Mouse (Mus musculus): ENCODE data around the gene Lyg1. TPM values are rescaled to one million over a fixed set of nuclear protein-coding genes. Genes with fewer than 3 reads are reported as not detected.
"Not testable (repeated sequence)": the region's sequence is repeated elsewhere in the genome, so short reads cannot be mapped to it uniquely, and the experiment has no call there.

Gene Lyg1
- polyA plus RNA-seq, 1 experiment from 2014 or later, result not detected

DNA sequence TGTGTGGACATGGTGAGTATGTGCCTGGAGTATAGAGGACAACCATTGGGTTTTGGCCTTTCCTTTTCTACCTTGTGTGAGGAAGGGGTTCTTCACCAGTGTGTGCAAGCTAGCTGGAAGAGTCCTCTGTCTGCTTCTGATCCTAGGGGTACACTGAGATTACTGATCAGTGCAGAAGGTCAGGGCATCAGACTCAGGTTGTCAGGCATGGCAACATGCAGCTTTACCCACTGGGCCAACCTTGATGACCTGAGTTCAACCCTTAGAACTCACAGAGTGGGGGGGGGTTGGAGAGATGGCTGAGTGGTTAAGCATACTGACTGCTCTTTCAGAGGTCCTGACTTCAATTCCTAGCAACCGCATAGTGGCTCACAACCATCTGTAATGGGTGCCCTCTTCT, 26.8 kb upstream of the Lyg1 start:
- Histone ChIP-seq H3K27me3 (no peaks in the 10 kb centered on the region), H3K36me3 (peaks cover 33% of the 10 kb centered on the region), H3K4me3 (no peak overlapping the region), H3K4me2 (replicated peaks) (no peak overlapping the region), H3K27ac (replicated peaks) (no peak overlapping the region), H3K9me3 (no peaks in the 10 kb centered on the region), H3K4me1 (no peaks in the 10 kb centered on the region), H3K9ac (replicated peaks) (no peak overlapping the region)
- 96% methylated on average over 1 of the region's 1 CpGs for WGBS
- 0 out of 2 replicates have a peak, but pooled peaks have one; percentile 48 for ATAC-seq (replicated peaks)

DNA sequence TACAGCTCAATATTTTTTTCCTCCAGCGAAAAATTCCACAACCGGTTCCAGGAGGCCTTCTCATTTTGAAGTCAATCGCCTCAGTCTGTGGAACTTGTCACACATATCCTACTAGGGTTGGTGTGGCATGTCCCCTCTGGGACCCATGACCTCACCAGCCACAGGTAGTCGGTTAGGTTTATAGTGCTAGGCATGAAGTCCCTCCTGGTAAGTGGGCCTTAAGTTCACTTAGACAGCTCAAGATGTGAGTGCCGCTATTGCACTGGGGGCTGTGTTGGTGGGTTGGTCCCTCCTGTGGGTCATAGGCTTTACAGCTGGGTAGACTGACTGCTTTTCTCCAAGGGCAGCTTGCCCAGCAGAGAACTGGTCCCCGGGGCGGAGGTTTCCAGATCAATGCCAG, 19.7 kb upstream of the Lyg1 start:
- no peaks in the 10 kb centered on the region for H3K27me3 ChIP-seq
- H3K27ac ChIP-seq (replicated peaks), result no peak overlapping the region
- ATAC-seq (replicated peaks), result no peak
- H3K9me3 ChIP-seq, result no peaks in the 10 kb centered on the region
- no peak overlapping the region for H3K9ac ChIP-seq (replicated peaks)
- H3K4me1 ChIP-seq, result no peaks in the 10 kb centered on the region
- no peak overlapping the region for H3K4me3 ChIP-seq
- WGBS, result 89% methylated on average over 7 of the region's 7 CpGs
- H3K36me3 ChIP-seq, result no peaks in the 10 kb centered on the region
- no peak overlapping the region for H3K4me2 ChIP-seq (replicated peaks)

DNA sequence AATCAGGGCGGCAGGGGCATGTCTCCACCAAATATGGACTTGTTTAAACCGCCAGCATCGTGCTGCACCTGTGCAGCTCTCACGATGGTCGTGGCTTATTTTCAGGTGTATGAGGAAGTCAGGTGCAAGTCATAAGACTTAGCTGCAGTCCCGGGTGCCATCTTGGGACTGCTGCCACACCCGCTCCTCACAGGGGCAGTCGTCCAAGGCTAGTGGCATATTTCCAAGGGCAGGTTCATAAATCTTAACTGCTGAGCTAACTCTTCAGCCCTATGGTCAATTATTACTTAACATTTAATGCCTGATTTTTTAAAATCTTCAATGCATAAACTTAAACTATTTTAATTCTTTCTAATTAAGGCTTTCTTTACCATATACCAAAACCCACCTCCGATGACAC, 19.1 kb upstream of the Lyg1 start:
- H3K27ac ChIP-seq (replicated peaks); H3K9ac ChIP-seq (replicated peaks); H3K36me3 ChIP-seq; H3K4me2 ChIP-seq (replicated peaks); ATAC-seq (replicated peaks); H3K4me1 ChIP-seq; H3K4me3 ChIP-seq; H3K9me3 ChIP-seq; H3K27me3 ChIP-seq: not testable (repeated sequence)
- 82% methylated on average over 9 of the region's 9 CpGs for WGBS

DNA sequence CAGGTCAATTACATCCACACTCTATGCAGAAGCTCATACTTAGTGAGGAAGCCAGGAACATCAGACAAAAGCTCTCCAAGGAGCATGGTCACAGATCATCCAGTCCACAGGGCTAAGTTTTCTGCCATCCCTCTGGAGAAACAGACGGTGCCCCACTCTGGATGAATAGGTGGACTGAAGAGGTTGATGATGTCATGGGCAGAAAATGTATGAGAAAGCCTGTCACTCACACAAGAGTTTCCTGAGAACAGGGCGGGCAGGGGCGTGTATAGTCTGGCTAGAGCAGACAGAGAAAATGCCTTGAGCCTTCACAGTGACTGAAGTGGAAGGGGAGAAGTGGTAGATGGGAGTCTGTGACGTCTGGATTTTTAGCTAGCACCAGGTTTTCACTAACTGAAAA, 14.0 kb upstream of the Lyg1 start:
- Histone ChIP-seq H3K4me1 (no peaks in the 10 kb centered on the region), H3K9ac (replicated peaks) (no peak overlapping the region), H3K27me3 (no peaks in the 10 kb centered on the region), H3K9me3 (no peaks in the 10 kb centered on the region), H3K4me2 (replicated peaks) (no peak overlapping the region), H3K36me3 (no peaks in the 10 kb centered on the region), H3K4me3 (no peak overlapping the region), H3K27ac (replicated peaks) (no peak overlapping the region)
- 36% methylated on average over 4 of the region's 4 CpGs for WGBS
- ATAC-seq (replicated peaks), result no peak

DNA sequence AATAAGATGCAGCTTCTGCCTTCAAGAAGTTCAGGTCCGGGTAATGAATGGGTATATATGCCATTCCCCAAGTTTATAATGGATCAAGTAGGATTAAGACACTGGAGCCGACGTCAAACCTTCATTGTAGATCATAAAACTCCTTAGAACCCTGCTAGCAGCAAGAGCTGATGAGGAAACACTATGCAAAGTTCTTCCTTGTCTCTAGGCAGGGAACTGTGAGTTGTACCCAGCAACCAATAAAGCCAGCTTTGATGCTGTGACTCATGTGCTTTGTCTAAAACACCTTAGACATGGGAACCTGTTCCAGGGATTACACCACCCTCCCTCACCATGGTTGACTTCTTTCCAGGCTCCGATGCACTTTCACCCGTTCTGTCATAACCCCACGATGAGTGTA, 11.2 kb upstream of the Lyg1 start:
- H3K4me2 ChIP-seq (replicated peaks), result no peak overlapping the region
- no peaks in the 10 kb centered on the region for H3K36me3 ChIP-seq
- WGBS, result 87% methylated on average over 6 of the region's 6 CpGs
- no peaks in the 10 kb centered on the region for H3K9me3 ChIP-seq
- H3K27ac ChIP-seq (replicated peaks), result no peak overlapping the region
- ATAC-seq (replicated peaks), result no peak
- H3K9ac ChIP-seq (replicated peaks), result no peak overlapping the region
- H3K27me3 ChIP-seq, result no peaks in the 10 kb centered on the region
- H3K4me3 ChIP-seq, result no peak overlapping the region
- no peaks in the 10 kb centered on the region for H3K4me1 ChIP-seq

DNA sequence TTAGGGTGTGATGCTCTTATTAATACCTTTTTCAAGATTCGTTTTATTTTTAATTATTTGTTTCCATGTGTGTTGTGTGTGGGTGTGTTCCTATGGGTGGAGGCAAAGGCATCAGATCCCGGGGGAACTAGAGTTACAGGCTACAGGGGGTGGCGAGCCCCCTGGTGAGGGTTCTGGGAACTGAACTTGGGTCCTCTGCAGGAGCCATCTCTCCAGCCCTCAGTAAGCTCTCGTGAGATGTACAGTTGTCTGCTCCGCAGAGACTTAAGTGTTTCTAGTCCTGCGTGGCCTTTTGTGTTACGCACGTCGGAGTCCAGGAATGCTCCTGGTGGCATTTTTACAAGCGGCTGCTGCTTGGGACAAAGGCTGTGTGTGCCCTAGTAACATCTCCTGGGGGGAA, 8.0 kb upstream of the Lyg1 start:
- no peaks in the 10 kb centered on the region for H3K4me1 ChIP-seq
- H3K27me3 ChIP-seq, result no peaks in the 10 kb centered on the region
- H3K9me3 ChIP-seq, result no peaks in the 10 kb centered on the region
- H3K4me3 ChIP-seq, result no peak overlapping the region
- no peak overlapping the region for H3K4me2 ChIP-seq (replicated peaks)
- H3K36me3 ChIP-seq, result no peaks in the 10 kb centered on the region
- ATAC-seq (replicated peaks), result no peak
- 62% methylated on average over 10 of the region's 10 CpGs for whole genome bisulfite sequencing
- no peak overlapping the region for H3K9ac ChIP-seq (replicated peaks)
- H3K27ac ChIP-seq (replicated peaks), result no peak overlapping the region

DNA sequence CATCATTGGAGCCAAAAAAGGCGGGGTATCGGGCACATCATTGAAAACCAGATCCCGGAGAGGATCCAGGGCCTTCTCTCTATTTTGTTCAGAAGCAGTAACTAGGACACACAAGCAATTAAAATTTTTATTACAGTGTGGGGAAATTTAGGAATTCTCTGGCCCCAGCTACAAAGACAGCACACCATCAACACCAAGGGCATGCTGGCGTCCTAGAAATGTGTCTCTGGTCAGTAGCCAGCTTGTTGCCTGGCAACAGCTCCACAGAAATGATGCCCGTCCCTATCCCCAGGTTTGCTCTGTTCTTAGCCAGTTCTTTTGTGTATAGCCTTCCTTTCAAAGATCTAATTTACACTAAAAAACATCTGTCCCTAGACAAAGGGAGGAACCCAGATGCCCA, 1.9 kb upstream of the Lyg1 start:
- Histone ChIP-seq H3K27ac (replicated peaks) (no peak overlapping the region), H3K4me2 (replicated peaks) (no peak overlapping the region), H3K36me3 (no peaks in the 10 kb centered on the region), H3K4me1 (peaks cover 7% of the 10 kb centered on the region; the same call in 1 of the 2 replicates), H3K27me3 (no peaks in the 10 kb centered on the region), H3K4me3 (no peak overlapping the region), H3K9me3 (no peaks in the 10 kb centered on the region), H3K9ac (replicated peaks) (no peak overlapping the region)
- no peak for ATAC-seq (replicated peaks)
- whole genome bisulfite sequencing, result 42% methylated on average over 5 of the region's 5 CpGs

DNA sequence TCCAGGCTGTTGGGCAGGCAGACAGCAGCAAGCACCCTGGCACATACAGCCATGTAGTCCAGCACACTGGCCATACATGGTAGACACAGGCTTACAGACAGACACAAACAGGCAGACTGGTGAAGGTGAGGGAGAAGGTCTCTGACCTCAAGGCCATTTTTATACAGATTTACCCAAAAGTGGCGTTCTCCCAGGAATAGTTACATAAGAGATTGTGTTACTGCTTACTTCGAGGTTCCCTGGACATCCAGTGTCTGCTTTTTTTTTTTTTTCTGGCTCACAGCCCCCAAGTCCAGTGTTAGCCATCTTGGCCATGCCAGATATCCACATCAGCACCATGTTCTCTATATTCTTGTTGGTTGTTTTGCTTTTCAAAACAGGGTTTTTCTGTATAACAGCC, 957 bp upstream of the Lyg1 start:
- Histone ChIP-seq H3K36me3 (no peaks in the 10 kb centered on the region), H3K27me3 (no peaks in the 10 kb centered on the region), H3K4me3 (no peak overlapping the region), H3K27ac (replicated peaks) (no peak overlapping the region), H3K4me2 (replicated peaks) (no peak overlapping the region), H3K9ac (replicated peaks) (no peak overlapping the region), H3K4me1 (peaks cover 7% of the 10 kb centered on the region; the same call in 1 of the 2 replicates), H3K9me3 (no peaks in the 10 kb centered on the region)
- no peak for ATAC-seq (replicated peaks)
- WGBS, result 81% methylated on average over 2 of the region's 2 CpGs

DNA sequence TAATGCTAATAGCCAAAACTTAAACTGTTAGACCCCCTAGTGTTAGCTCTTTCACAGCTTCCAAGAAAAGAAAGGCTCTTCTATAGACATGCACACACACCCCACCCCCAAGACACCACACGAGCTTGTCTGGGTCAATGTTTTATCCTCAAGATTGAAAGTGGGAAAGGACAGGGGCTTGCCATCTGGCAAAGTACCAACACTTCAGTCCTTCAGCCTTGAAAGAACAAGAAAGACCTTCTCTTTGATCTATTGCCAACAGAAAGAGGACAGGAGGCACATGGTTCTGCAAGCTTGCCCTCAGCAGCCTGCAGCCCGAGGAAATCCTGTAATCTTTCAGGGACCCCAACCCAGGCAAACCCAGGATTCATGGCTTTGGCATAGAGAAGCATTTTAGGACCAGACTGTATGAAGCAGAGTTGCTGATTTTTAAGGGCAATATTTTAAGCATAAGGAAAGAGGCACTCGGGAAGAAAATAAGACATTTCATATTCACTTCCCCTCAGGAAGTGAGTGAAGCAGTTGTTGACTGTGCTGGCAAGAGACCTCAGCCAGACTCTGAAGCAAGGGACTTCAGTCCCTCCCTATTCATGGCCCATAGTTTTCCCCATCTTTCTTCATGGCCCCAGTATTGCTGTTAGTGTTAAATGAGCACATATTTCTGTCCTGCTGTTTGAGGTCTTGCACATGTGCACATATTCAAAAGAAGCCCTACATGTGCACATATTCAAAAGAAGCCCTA, 698 bp downstream of the Lyg1 start:
- ATAC-seq (replicated peaks), result no peak
- H3K9ac ChIP-seq (replicated peaks), result no peak overlapping the region
- no peaks in the 10 kb centered on the region for H3K9me3 ChIP-seq
- H3K27me3 ChIP-seq, result no peaks in the 10 kb centered on the region
- H3K4me1 ChIP-seq, result peaks cover 7% of the 10 kb centered on the region; the same call in 1 of the 2 replicates
- H3K36me3 ChIP-seq, result no peaks in the 10 kb centered on the region
- H3K4me2 ChIP-seq (replicated peaks), result no peak overlapping the region
- no peak overlapping the region for H3K27ac ChIP-seq (replicated peaks)
- H3K4me3 ChIP-seq, result no peak overlapping the region
- 22% methylated on average over 3 of the region's 3 CpGs for WGBS

DNA sequence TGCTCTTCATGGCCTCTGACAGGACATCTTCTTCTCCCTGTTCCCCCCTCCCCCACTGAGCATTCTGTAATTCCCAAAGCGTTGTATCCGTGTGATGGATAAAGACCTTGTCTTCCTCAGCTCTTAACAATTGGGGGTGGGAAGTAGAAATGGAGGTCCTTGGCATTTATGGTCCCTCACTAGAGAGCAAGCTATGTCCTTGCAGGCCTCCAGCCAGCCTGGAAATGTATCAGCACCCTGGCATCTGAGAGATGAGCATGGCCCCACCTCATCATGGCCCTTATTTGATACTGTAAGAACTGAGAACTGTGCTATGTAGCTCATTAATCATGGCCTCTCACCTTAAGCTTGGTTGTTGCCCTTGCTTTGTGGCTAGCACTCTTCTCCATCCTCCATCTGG, 2.3 kb downstream of the Lyg1 start:
- Histone ChIP-seq H3K9me3 (no peaks in the 10 kb centered on the region), H3K36me3 (no peaks in the 10 kb centered on the region)
- WGBS, result 96% methylated on average over 2 of the region's 2 CpGs

DNA sequence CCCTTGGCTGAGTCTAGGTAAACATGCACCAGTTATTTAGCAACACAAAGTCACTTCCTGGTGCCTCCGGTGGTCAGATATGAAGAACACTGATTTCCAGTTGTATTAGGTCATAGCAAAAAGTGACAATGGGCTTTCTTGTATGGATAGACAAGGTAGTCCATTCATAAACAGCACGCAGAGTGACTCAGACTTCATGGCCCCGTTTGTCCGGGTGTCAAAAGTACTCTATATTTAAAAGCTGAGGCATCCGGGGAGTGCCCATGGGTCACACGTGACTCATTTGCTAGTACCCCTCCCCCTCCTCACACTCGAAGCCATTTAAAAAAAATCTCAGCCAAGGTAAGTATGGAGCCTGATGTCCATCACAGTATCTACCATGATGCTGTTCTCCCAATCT, 2.8 kb downstream of the Lyg1 start:
- H3K9me3 ChIP-seq, result no peaks in the 10 kb centered on the region
- no peaks in the 10 kb centered on the region for H3K36me3 ChIP-seq
- WGBS, result 85% methylated on average over 7 of the region's 7 CpGs
- no peak overlapping the region for H3K27ac ChIP-seq (replicated peaks)
- no peak for ATAC-seq (replicated peaks)
- peaks cover 7% of the 10 kb centered on the region; the same call in 1 of the 2 replicates for H3K4me1 ChIP-seq
- no peak overlapping the region for H3K4me2 ChIP-seq (replicated peaks)
- no peaks in the 10 kb centered on the region for H3K27me3 ChIP-seq
- no peak overlapping the region for H3K9ac ChIP-seq (replicated peaks)
- no peak overlapping the region for H3K4me3 ChIP-seq

More for the DNA sequence above, 2.3 kb downstream of the Lyg1 start:
- ATAC-seq (replicated peaks), result no peak
- Histone ChIP-seq H3K4me1 (peaks cover 7% of the 10 kb centered on the region; the same call in 1 of the 2 replicates), H3K27me3 (no peaks in the 10 kb centered on the region), H3K4me3 (no peak overlapping the region), H3K4me2 (replicated peaks) (no peak overlapping the region), H3K9ac (replicated peaks) (no peak overlapping the region), H3K27ac (replicated peaks) (no peak overlapping the region)

DNA sequence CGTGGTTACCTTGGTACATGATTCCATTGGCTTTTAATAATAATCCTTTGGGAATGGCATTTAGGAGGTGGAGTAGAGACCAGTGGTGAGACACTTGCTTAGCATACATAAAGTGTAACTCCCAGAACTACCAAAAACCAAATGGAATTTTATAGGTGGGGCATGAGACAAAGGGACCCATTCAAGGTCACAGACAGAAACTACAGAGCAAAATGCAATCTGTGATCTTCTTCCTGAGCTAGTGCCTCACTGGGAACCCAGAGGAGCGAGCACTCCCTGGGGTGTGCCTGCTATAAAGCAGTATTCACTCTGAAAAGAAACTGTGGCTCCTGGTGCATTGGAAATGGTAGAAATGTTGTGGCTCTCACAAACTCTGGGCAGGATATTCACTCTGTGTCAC, 8.7 kb downstream of the Lyg1 start:
- Histone ChIP-seq H3K36me3 (no peaks in the 10 kb centered on the region), H3K4me2 (replicated peaks) (no peak overlapping the region), H3K4me3 (no peak overlapping the region), H3K4me1 (no peaks in the 10 kb centered on the region), H3K9me3 (no peaks in the 10 kb centered on the region), H3K9ac (replicated peaks) (no peak overlapping the region), H3K27ac (replicated peaks) (no peak overlapping the region), H3K27me3 (no peaks in the 10 kb centered on the region)
- no peak for ATAC-seq (replicated peaks)
- WGBS, result 81% methylated on average over 2 of the region's 2 CpGs

DNA sequence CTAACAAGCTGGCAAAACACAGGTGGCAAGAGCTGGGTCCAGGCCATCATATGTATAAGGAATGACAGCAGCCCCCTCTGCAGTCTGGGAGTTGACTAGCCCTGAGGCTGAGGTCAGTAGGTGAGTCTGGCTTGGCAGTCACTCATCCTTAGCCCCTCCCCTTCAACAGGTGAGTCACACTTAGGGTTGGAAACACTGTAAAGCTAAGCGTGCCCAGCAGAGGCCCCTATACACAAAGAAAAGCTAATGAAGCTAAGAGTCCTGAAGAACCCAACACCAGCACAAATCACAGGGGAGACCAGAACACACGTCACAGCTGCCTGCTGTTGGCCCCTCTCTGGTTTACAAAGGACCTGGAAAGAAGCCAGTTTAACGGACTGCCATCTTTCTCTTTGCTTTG, 25.8 kb downstream of the Lyg1 start:
- WGBS, result 15% methylated on average over 3 of the region's 3 CpGs

More for the DNA sequence above, 25.8 kb downstream of the Lyg1 start:
- no peaks in the 10 kb centered on the region for H3K9me3 ChIP-seq
- H3K4me3 ChIP-seq, result no peak overlapping the region
- no peak overlapping the region for H3K27ac ChIP-seq (replicated peaks)
- H3K36me3 ChIP-seq, result no peaks in the 10 kb centered on the region
- H3K27me3 ChIP-seq, result no peaks in the 10 kb centered on the region
- H3K4me2 ChIP-seq (replicated peaks), result no peak overlapping the region
- H3K9ac ChIP-seq (replicated peaks), result no peak overlapping the region
- no peak for ATAC-seq (replicated peaks)
- no peaks in the 10 kb centered on the region for H3K4me1 ChIP-seq

All from forebrain, embryonic 15.5 days (tissue).